Mouse (Mus musculus) heart, adult 2 months (tissue): Measurements from ENCODE around the gene Chil4.

Experiments used
- CTCF ChIP-seq: fragments of 200-600 bp; IDR thresholded peaks from 2 replicates; pipeline ENCODE4 v1.8.1; 2022; ENCODE audit warnings: antibody characterized with exemption, mild to moderate bottlenecking, moderate library complexity
- POLR2A ChIP-seq: fragments of 200-500 bp; IDR thresholded peaks from 2 replicates; pipeline ENCODE4 v1.6.1; 2011; ENCODE audit warnings: mild to moderate bottlenecking, low read depth, low read length, control low read depth; ENCODE audit not compliant: insufficient read depth

GRCm38 (mm10) chr3:106177509-106178189 is 41.7 kb downstream of the Chil4 start:
- TF ChIP-seq CTCF (no peak), POLR2A (no peak)
